Mouse (Mus musculus) forebrain, embryonic 14.5 days (tissue): ENCODE measurements around the gene Muc5b. TPM values are rescaled to one million over a fixed set of nuclear protein-coding genes. Genes with fewer than 3 reads are reported as not detected.

Experiments
- ATAC-seq: fragments of 200-750 bp; cut with Nextera tagmentation; 2 replicates; pipeline ENCODE4 v1.8.0; 2017; ENCODE audit warnings: mild to moderate bottlenecking, moderate library complexity
- DNase-seq: peaks from one replicate; pipeline ENCODE4 v3.0.0-alpha.2; 2015; ENCODE audit warnings: low spot score
- H3K27ac ChIP-seq: fragments of 300-500 bp; sonication (generic); 2 replicates; pipeline ENCODE4 v1.5.1; 2014; ENCODE audit warnings: low read depth, mild to moderate bottlenecking, control low read depth, low read length, moderate library complexity
- H3K27me3 ChIP-seq: fragments of 300-500 bp; sonication (generic); replicated peaks from 2 replicates; pipeline ENCODE4 v1.6.1; 2014; ENCODE audit warnings: low read length, control low read depth, mixed read lengths; ENCODE audit not compliant: control insufficient read depth, insufficient read depth
- H3K36me3 ChIP-seq: fragments of 300-500 bp; sonication (generic); 2 replicates; pipeline ENCODE4 v1.6.1; 2014; ENCODE audit warnings: low read length, control low read depth; ENCODE audit not compliant: control insufficient read depth, insufficient read depth
- H3K4me1 ChIP-seq: fragments of 300-500 bp; sonication (generic); 2 replicates; pipeline ENCODE4 v1.6.1; 2014; ENCODE audit warnings: antibody characterized with exemption, low read length, control low read depth; ENCODE audit not compliant: control insufficient read depth, insufficient read depth
- H3K4me2 ChIP-seq: fragments of 300-500 bp; sonication (generic); 2 replicates; pipeline ENCODE4 v1.6.1; 2014; ENCODE audit warnings: mild to moderate bottlenecking, control low read depth, low read length
- H3K4me3 ChIP-seq: fragments of 300-500 bp; sonication (generic); 2 replicates; pipeline ENCODE4 v1.5.1; 2014; ENCODE audit warnings: low read depth, low read length, control low read depth
- H3K9ac ChIP-seq: fragments of 300-500 bp; sonication (generic); 2 replicates; pipeline ENCODE4 v1.6.1; 2014; ENCODE audit warnings: mild to moderate bottlenecking, low read length, control low read depth, moderate library complexity
- H3K9me3 ChIP-seq: fragments of 300-500 bp; sonication (generic); replicated peaks from 2 replicates; pipeline ENCODE4 v1.6.1; 2016; ENCODE audit warnings: low read length, control low read depth, mixed read lengths; ENCODE audit not compliant: control insufficient read depth
- WGBS: fragments of 180-500 bp; shearing (Covaris S2); extraction: QIAGEN DNeasy Blood & Tissue Kit; methylation state at CpG from one replicate; pipeline ENCODE4 v1.1.7; 2014; 5-methylcytosine and 5-hydroxymethylcytosine counted together
- polyA plus RNA-seq: library from polyadenylated mRNA; unstranded; fragments of >200 nt; fragmentation: Nextera tagmentation; extraction: Ambion mirVana; gene quantifications from 2 replicates; pipeline ENCODE4 v1.2.1, GENCODE M21; 2014

Muc5b gene
- polyA plus RNA-seq, 1 experiment from 2014 or later: not detected

DNA sequence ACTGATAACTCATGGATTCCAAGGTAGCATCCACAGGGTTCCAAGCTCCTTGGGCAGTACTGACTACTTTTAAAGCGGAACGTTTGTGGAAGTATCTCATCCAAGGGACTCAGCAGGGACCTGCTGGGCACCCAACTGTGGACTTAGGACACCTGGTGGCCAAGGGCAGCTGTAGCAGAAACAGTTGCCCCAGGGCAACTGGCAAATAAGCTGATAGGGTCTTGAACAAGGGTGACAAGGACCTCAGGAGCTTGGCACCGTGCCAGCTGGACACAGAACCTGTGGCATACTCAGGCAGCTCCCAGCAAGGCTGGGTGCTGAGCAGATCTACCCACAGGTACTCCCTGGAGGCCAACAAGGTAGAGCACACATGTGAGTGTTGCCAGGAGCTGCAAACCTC, 20.6 kb upstream of the Muc5b start:
- H3K4me3 ChIP-seq: no peak overlapping the region
- 86% methylated on average over 3 of the region's 3 CpGs for WGBS
- H3K27me3 ChIP-seq: no peaks in the 10 kb centered on the region
- H3K9me3 ChIP-seq: no peaks in the 10 kb centered on the region
- no peak overlapping the region for H3K27ac ChIP-seq
- no peaks in the 10 kb centered on the region for H3K36me3 ChIP-seq
- H3K4me1 ChIP-seq: peaks cover 5% of the 10 kb centered on the region
- ATAC-seq: no peak
- DNase-seq: peak; percentile 7
- no peak overlapping the region for H3K4me2 ChIP-seq
- H3K9ac ChIP-seq: no peak overlapping the region

DNA sequence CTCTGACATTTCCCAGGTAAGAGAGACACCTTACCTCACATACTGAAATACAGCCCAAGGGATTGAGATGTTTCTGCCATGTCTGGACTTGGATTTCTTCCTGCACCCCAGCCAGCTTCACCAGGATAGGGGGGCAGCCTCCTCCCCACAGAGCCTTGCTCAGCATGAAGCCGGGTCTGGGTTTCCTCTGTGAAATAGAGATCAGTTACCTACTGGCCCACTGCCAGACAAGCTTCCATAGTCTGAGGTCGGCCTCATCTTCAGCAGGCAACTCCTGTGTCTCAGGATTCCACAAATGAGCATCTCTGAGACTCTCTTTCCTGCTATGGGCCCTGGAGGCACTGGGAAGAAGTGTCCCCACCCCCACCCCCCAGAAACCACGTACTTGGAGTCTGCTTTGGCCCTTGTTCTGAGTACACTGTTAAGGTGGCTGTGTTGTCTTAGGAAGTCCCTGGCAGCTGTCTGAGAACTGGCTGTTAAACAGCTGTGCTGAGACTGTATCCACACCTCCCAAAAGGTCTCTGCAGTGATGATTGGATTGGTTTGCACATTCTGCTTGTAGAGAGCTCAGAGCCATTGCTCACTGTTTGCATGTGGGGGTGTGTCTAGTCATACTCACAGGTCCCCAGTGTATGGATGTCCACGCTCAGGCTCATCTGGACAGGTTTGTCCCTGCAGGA, 16.1 kb upstream of the Muc5b start:
- no peak for ATAC-seq
- H3K9ac ChIP-seq: no peak overlapping the region
- DNase-seq: peak; percentile 14
- 53% methylated on average over 4 of the region's 4 CpGs for WGBS
- no peak overlapping the region for H3K27ac ChIP-seq
- H3K27me3 ChIP-seq: no peaks in the 10 kb centered on the region
- no peaks in the 10 kb centered on the region for H3K9me3 ChIP-seq
- no peak overlapping the region for H3K4me2 ChIP-seq
- H3K36me3 ChIP-seq: no peaks in the 10 kb centered on the region
- H3K4me3 ChIP-seq: no peak overlapping the region
- H3K4me1 ChIP-seq: peaks cover under 1% of the 10 kb centered on the region

GRCm38 (mm10) chr7:141823699-141824098, 15.2 kb upstream of the Muc5b start:
- Histone ChIP-seq H3K4me1 (no peaks in the 10 kb centered on the region), H3K36me3 (no peaks in the 10 kb centered on the region), H3K9me3 (no peaks in the 10 kb centered on the region), H3K4me2 (no peak overlapping the region), H3K27ac (no peak overlapping the region), H3K9ac (no peak overlapping the region), H3K27me3 (no peaks in the 10 kb centered on the region), H3K4me3 (no peak overlapping the region)
- 85% methylated on average over 6 of the region's 6 CpGs for WGBS
- no peak for ATAC-seq
- no peak for DNase-seq

GRCm38 (mm10) chr7:141824398-141824797, 14.5 kb upstream of the Muc5b start:
- Histone ChIP-seq H3K4me3 (no peak overlapping the region), H3K9me3 (no peaks in the 10 kb centered on the region), H3K27me3 (no peaks in the 10 kb centered on the region), H3K4me2 (no peak overlapping the region), H3K9ac (no peak overlapping the region), H3K4me1 (no peaks in the 10 kb centered on the region), H3K36me3 (no peaks in the 10 kb centered on the region), H3K27ac (no peak overlapping the region)
- no peak for DNase-seq
- no peak for ATAC-seq
- 93% methylated on average over 9 of the region's 9 CpGs for WGBS

- H3K4me1 ChIP-seq: no peaks in the 10 kb centered on the region
- ATAC-seq (no peak), DNase-seq (no peak)
- H3K4me2 ChIP-seq: no peak overlapping the region
- no peaks in the 10 kb centered on the region for H3K27me3 ChIP-seq
- H3K4me3 ChIP-seq: no peak overlapping the region
- no peak overlapping the region for H3K9ac ChIP-seq
- H3K27ac ChIP-seq: no peak overlapping the region
- WGBS: 88% methylated on average over 7 of the region's 7 CpGs
- H3K9me3 ChIP-seq: no peaks in the 10 kb centered on the region
- no peaks in the 10 kb centered on the region for H3K36me3 ChIP-seq
Measured at GRCm38 (mm10) chr7:141835941-141836340, 2.9 kb upstream of the Muc5b start.

DNA sequence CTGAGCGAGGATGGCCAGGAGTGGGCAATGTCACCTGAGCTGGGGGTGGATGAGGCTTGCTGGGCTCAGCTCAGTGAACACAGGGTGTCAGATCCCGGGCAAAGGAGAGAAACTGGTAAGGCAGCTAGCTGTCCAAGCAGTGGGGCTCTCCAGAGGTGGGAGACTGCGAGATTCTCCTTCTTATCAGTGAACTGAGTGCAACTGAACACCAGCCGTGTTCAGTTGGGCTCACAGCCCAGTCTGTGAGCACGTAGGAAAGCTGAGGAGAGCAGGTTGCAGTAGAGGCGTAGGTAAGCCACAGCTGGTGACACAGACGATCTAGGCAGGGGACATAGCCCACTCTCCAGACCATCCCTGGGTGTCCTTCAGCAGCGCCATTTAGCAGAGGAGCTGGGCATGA, 2.4 kb upstream of the Muc5b start:
- no peaks in the 10 kb centered on the region for H3K27me3 ChIP-seq
- ATAC-seq: no peak

DNA sequence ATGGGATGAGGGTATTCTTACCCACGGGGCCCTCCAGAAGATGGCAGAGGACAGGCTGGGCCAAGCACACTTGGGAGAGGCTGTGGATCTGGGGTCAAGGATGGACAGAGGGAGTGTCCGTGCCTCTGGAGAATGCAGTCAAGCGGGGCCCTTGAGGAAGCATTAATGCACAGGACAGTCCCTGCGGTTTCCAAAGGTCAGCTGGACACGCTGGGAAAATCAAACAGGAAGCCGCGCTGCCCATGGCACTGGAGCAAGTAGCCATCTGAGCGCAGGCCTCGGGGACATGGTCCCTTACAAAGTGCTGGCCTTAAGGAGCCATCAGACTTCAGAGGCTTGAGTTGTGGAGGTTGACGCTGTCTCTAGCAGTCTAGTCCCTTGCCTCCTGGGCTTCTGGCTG, 1.5 kb downstream of the Muc5b start:
- no peaks in the 10 kb centered on the region for H3K4me1 ChIP-seq

More for the DNA sequence above, 2.4 kb upstream of the Muc5b start:
- no peak overlapping the region for H3K4me2 ChIP-seq
- H3K27ac ChIP-seq: no peak overlapping the region
- H3K36me3 ChIP-seq: no peaks in the 10 kb centered on the region
- DNase-seq: no peak
- H3K4me3 ChIP-seq: no peak overlapping the region
- H3K4me1 ChIP-seq: no peaks in the 10 kb centered on the region
- no peak overlapping the region for H3K9ac ChIP-seq
- no peaks in the 10 kb centered on the region for H3K9me3 ChIP-seq
- 81% methylated on average over 8 of the region's 8 CpGs for WGBS

DNA sequence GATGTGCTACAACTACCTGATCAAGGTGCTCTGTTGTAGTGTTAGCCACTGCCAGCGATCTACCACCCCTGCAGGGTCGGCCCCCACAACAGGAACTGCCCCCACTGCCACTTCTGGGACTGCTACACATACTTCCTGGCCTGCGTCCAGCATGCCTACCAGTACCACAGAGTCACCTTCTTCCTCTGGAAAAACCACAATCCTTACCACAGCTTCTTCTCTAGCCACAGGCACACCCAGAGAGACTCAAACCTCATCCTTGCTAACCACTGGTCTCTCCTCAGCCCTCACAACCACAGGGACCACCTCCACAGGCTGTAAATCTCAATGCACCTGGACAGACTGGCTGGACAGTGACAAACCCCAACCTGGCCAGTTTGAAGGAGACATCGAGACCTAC, 22.2 kb downstream of the Muc5b start:
- Histone ChIP-seq H3K27me3 (no peaks in the 10 kb centered on the region), H3K4me1 (no peaks in the 10 kb centered on the region), H3K27ac (no peak overlapping the region), H3K9ac (no peak overlapping the region), H3K36me3 (no peaks in the 10 kb centered on the region), H3K4me2 (no peak overlapping the region), H3K4me3 (no peak overlapping the region), H3K9me3 (no peaks in the 10 kb centered on the region)
- ATAC-seq: no peak
- WGBS: 86% methylated on average over 4 of the region's 4 CpGs
- no peak for DNase-seq

More for the DNA sequence above, 1.5 kb downstream of the Muc5b start:
- Histone ChIP-seq H3K27me3 (no peaks in the 10 kb centered on the region), H3K9me3 (no peaks in the 10 kb centered on the region), H3K4me3 (no peak overlapping the region), H3K36me3 (no peaks in the 10 kb centered on the region), H3K9ac (no peak overlapping the region), H3K4me2 (no peak overlapping the region), H3K27ac (no peak overlapping the region)
- 87% methylated on average over 10 of the region's 10 CpGs for WGBS
- DNase-seq: no peak
- no peak for ATAC-seq

DNA sequence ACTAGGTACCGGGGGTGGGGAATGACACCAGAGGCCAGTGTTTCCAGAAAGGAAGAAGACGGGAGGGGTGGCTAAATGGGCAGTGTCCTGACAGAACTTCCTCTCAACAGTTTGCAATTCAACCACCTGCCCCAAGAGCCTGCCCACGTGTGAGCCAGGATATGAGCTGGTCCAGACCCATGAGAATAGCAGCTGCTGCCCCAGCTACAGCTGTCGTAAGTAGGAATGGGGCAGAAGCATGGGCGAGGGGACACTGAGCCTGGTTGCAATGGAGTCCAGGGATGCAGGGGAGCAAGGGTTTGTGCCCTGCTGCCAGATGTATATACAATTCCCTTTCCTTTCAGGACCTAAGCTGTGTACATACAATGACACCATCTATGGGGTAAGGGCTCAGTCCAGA, 30.8 kb downstream of the Muc5b start:
- Histone ChIP-seq H3K9ac (no peak overlapping the region), H3K9me3 (no peaks in the 10 kb centered on the region), H3K4me3 (no peak overlapping the region), H3K4me1 (no peaks in the 10 kb centered on the region), H3K27me3 (no peaks in the 10 kb centered on the region), H3K4me2 (no peak overlapping the region), H3K27ac (no peak overlapping the region), H3K36me3 (peaks cover 27% of the 10 kb centered on the region)
- ATAC-seq: no peak
- no peak for DNase-seq
- WGBS: 81% methylated on average over 5 of the region's 5 CpGs
